Mouse (Mus musculus) cerebral cortex, adult 2 months (tissue): ENCODE measurements around the gene Glt8d2.

ENCODE experiments used
- WGBS: fragments of 180-500 bp; shearing (Covaris S2); methylation state at CpG from one replicate; pipeline ENCODE4 v1.1.7; 2018; 5-methylcytosine and 5-hydroxymethylcytosine counted together

Gene Glt8d2

DNA sequence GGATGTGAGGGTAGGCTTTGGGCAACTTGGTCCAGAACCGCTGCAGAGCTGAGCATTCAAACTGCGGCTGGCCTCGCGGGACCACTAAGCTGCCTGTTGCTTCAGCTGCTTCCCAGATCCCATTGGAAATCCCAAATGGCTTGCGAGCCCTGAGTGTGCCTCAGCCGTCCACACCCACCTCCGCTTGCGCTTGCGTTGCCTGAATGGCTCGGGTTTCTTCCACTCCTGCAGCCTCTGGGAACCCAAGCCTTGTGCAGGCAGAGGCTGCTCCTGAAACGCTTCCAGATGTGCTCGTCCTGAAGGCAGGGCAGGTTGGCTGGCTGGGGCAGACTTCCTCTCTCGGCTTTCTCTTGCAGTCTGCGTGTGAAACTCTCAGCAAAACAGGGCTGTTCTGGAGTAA lies at the start of gene Glt8d2:
TSS of gene Glt8d2 (minus strand) at position 157 of the 400 bp plus-strand sequence.
- 4% methylated on average over 14 of the region's 14 CpGs for WGBS

DNA sequence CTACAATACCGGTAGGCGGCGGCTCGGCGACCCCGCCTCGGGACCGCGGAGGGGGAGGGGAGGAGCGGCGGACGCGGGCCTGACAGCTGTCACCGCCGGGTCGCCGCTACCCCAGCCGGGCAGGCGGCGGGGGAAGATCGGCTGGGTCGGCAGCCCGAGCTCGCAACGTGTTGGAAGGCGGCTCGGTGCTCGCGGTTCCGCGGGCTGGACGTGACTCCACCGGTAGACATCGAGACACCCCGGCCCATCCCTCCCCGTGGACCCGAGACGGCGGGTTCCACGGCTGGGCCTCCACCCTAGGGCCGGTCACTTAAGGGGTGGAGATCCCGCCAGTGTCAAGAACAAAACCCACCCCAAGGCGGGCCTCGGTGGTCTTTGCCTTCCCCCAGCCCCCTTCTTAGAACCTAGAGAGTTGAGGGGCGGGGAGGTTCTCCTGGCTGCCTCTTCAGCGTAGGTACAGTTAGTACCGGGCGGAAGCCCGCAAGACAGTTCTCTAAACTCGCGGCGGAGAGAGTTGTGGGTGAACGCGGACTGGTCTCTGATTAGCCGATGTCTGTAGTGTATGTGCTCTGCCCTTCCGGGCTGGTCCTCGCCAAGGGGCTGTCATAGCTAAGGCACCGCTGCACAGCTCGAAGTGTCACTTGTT lies 9.0 kb upstream of the Glt8d2 start:
- whole genome bisulfite sequencing, result under 1% methylated on average over 59 of the region's 59 CpGs

DNA sequence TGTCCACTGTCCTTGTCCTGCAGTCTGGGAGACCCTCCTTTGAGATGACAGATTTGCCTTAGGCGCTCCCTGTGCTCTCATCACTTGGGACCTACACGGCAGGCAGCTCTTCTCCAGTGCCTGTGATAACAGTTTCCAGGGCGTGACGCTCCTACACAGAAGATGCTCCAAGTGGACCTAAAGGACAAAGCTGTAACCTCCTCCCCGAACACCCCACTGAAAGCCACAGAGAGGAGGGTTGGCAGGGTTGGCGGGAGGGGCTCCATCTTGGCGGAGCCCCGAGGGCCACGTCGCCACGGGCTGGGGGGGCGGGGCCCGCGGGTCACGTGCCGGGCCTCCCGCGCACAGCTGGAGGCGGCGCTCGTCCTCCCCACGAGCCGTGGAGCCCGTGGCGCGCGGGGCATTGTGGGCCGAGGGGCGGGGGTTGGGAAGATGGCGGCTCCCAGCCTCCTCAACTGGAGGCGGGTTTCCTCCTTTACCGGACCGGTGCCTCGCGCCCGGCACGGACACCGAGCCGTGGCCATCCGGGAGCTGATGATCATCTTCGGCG lies 8.3 kb upstream of the Glt8d2 start:
- under 1% methylated on average over 42 of the region's 42 CpGs for WGBS

DNA sequence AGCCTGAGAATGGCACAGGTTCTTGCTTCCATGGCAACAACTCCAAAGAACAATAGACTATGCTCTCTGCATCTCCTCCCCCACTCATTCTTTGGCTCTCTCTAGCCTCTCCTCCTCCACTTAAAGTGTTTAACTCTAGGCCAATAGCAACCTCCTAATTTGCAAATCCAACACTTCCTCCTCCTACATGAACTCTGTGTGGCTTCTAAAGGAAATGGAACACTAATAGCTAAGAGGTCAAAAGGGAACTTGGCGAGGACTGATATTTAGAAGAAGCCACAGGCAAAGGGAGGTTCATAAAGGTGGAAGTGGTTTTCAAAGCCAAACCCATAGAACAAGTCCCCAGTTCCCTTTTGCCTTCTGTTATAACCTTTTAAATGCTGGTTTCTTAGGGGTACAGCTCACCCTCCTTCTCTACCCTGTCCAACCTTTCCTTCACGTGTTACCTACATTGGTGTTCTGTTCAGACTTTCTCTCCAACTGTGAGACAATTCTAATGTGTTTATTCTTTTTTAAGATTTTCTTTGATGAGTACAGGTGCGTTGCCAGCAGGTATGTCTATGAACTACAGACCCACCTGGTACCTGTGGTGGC lies 7.0 kb upstream of the Glt8d2 start:
- WGBS, result 81% methylated on average over 3 of the region's 3 CpGs

DNA sequence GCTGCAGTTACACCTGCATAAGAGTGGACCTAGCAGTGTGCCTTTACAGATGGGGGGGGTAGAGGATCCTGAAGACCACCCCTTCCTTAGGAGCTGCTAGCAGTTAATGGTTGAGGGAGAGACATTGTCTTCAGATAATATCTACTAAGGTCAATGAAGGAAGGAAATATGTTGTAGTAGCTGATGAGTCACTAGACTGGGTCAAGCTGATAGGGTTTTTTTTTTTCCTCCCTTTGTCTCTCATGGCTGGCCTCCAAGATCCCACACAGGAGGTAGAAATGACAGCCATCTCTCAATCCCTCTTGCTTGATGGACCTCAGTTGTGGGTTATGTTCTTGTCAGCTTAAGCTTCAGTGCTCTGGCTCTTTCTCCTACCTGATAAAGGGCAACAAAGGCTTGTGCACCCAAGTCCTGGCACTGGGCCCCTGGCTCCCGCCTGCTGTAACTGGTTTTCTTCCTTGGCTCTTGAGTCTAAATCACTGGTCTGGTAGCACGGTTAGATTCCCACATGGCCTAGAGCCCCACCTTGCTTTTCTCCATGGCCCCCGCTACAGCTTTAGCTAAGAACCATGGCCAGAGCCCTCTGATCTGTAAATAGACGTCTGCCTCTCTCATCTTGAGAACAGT lies 6.1 kb upstream of the Glt8d2 start:
- 71% methylated on average over 4 of the region's 4 CpGs for WGBS

DNA sequence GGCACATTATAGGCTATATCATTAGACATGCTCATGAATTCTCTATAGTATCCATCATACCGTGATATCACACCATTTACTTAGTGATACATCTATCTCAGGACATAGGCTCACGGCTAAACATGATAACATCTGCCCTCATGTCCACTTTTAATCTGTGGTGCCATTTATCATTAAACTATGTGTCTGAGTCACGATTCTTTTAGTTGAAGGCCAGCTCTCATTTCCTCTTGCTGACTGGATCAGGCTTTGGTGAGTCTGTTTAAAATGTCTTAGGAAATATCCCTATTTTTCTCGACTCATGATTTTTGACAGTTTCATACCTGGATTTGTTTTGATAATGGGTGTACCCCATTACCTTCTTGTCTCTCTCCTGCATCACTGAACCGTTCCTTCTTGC lies 5.5 kb upstream of the Glt8d2 start, which contains the start of gene Hcfc2:
TSS of gene Hcfc2 (plus strand) at position 205 of the 400 bp plus-strand sequence.
- WGBS, result 84% methylated on average over 5 of the region's 5 CpGs

DNA sequence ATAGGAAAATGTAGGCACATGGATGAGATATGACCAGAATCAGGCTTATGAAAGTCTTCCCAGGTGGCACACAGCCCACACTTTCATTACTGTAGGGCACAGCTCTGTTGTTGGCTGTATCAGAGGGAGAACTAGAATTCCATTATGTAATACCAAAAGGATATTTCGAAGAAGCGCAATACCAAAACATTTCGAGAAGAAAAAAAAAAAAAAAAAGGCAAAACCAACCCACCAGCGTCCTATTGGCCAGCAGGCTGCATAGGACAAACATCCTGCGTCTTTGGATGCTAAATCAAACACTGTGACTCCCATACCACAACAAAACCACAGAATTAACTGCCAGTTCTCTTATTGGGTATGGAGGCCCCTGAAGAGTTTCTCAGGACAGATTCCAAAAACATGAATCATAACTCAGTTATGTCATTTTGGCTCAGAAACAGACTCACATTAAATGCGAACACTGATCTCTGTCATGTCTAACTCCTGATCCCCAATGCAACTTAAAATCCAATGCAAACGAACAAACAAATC lies 704 bp downstream of the Glt8d2 start:
- WGBS, result 43% methylated on average over 7 of the region's 7 CpGs

DNA sequence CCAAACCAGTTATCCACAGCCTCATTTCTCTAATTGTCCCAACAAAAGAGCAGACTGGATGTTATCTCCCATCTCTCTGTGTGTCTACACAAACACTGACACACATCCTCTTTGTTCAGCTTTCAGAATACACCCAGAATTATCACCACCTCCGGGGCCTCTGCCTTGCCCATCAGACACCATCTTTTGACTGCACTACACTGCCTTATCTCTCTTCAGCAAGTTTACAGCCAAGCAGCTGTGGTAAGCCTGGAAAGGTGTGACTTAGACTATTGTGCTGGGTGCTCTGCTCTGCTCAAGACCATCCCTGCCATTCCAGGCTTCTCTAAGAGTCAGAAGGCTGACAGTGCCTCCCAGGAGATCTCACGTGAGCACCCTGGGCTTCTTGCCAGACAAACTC lies 5.0 kb downstream of the Glt8d2 start:
- WGBS, result 65% methylated on average over 2 of the region's 2 CpGs

DNA sequence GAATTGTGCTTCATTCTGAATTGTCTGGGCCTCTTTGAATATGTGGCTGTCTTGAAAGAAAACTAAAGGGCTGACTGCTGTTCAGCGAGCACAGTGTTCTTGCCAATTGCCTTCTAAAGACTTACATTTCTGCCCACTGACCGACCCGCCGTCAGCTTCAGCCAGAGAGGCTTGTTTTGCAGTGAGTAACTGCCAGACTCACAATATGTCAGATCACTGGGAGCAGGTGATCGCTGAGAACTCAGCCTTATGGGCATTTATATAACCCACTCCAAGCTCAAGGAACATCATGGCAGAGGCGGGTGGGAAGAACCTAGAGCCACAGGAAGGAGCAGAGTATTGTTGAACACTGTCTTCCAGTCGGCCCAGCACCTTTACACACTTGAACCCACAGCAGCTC lies 8.8 kb downstream of the Glt8d2 start:
- WGBS, result 34% methylated on average over 7 of the region's 7 CpGs

DNA sequence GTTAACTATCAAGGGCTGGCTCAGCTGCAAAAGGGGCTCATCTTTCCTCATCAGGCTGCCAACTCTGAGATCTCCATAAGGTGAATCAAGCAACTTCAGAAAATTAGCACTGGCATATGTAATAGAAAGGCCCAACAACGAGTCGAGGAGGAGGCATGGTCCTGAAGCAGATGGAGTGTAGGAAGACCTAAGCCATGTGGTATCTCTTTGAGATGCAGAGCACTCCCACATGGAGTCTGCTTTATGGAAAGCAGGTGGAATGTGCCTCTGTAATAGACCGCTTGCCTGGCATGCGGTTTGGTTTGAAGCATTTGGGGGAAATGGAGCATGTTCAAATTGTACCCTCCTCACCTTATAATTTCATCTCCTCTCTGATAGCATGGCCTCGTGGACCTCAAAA lies 9.7 kb downstream of the Glt8d2 start:
- WGBS, result 49% methylated on average over 5 of the region's 5 CpGs

DNA sequence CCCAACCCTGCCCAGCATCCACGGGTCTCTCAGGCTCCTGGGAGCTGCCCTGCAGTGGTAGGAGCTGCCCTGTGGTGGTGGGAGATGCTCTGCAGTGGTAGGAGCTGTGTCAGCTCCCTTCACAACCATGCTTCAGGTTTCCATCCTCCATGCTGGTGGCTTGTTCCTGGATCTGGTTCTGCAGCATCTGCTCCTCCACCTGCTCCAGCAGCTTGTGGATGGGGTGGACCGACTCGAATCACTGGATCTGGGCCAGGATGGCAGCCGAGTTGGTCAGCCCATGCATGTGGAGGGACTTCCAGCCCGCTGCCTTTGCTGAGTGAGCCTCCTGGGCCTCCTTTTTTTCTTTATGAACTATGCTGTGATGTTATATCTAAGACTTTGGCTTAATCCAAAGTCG lies 13.5 kb downstream of the Glt8d2 start:
- WGBS, result 55% methylated on average over 6 of the region's 6 CpGs

DNA sequence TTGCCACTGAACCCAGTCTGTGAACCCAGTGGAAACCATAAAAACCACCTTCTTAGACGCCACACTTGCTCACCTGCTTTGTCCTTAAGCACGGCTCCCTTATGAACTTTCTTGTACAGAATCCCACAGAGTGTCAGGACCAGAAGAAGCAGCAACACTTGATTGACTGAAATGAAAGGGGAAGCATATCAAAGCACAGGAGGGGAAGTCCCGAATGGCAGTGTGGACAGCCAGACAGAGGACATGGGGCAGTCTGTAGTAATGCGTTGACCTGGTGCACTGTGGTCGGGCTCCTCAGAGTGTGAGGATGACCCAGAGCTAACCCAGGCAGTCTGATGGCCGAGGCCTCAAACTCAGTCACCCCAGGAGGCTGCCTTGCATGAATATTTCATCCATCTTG lies 20.2 kb downstream of the Glt8d2 start:
- WGBS, result 79% methylated on average over 6 of the region's 6 CpGs

DNA sequence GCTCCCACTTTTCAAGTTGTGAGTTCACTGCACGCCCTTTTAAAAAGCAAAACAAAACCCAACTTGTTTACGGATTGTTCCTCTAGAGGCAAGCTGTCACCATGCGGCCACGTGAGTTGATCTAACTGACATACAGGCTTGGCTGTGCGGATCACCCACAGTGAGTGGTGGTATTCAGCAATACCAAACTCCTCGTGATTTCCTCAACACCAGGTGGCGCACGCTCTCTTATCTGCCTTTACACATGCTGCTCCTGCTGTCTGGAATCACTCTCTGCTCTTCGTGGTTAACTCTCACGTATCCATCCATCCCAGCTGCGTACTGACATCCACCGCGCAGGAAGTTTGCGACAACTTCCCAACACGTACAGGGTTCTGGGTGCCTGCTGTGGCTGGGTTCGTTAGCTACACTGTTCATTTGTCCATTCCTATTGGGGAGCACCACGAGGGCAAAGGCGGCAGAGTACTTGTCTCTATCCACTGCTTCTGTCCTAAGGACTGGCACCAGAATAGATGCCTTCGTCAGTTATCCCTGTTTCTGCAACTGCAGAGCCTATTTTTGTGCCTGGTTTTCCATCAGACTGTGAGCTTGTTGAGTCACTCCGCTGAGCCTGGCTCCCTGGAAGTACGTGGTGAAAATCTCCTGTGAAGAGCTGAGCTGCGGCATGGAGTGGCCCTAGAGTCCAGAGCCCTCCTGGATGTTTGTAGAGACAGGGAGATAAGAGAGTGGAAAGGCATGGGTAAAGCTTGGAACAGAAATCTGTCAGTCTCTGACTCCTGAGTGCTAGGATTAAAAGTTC lies 23.8 kb downstream of the Glt8d2 start:
- WGBS, result 12% methylated on average over 22 of the region's 22 CpGs

DNA sequence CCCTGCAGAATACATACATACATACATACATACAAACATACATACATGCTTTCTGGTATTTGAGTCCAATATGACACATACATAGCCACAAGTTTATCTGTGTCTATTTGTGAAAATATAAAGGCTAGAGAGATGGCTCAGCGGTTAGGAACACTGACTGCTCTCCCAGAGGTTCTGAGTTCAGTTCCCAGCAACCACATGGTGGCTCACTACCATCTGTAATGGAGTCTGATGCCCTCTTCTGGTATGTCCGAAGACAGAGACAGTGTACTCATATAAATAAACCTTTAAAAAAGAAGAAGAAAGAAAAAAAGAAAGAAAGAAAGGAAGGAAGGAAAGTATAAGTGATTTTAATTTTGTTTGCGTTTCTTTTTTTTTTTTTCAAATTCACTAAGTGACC lies 24.5 kb downstream of the Glt8d2 start:
- WGBS, result 48% methylated on average over 3 of the region's 3 CpGs

DNA sequence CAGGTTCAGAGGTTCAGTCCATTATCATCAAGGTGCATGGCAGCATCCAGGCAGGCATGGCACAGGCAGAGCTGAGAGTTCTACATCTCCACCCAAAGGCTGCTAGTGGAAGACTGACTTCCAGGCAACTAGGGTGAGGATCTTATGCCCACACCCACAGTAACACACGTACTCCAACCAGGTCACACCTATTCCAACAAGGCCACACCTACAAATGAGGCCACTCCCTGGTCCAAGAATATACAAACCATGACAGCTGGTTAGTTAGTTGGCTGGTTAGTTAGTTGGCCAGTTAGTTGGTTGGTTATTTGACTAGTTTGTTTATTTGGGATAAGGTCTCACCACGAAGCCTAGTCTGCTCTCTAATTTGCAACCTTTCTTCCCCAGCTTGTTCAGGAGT lies 27.2 kb downstream of the Glt8d2 start:
- WGBS, result 78% methylated on average over 2 of the region's 2 CpGs

DNA sequence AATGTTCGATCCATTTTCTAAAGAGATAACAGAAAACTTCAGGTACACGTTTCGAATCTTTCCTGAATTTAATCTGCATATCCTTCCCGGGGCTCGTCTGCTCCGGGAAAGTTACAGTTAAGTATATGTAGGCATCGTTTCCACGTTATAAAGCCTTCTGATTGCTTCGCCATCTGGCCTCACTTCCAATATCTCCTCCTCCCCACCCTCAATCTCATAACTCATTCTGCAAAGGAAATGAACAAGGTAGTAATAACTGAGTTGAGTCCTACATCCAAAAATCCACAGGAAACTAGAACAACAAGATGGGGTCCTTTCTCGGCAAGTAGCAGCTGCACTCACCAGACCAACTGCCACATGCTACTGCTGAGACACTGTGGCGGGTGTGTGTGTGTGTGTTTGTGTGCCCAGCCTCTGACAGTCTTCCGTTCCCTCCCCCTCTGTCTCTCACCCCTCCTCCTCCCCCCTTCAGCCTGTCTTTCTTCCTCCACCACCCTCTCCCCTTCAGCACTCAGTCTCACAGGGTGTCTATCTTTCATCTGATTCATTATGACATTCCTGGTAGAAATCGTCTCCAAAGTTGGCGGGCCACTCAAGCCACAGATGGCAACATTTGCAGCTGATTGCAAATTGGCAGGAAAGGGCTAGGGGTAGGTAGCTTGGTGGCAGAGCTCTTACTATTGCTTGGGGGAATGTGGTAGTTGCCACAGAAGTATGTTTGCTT lies 28.0 kb downstream of the Glt8d2 start:
- 37% methylated on average over 14 of the region's 14 CpGs for WGBS

DNA sequence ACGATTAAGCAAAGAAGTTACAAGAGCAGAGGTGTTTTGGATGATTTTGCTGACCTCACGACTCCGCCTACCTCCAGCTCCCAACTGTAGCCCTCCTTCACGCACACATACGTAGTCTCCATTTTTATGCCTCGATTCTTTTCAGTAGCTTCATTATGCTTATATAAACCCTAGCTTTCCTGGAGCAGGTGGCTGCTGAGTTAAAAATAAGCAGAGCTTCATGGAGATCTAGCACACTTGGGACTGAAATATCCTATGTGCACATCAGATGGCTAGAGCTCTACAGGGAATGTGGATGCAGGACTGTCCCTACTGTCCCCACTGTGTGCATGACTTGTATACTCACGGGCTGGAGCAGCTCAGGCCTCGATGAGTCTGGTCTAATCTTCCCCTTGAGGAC lies 28.6 kb downstream of the Glt8d2 start:
- 45% methylated on average over 8 of the region's 8 CpGs for WGBS

DNA sequence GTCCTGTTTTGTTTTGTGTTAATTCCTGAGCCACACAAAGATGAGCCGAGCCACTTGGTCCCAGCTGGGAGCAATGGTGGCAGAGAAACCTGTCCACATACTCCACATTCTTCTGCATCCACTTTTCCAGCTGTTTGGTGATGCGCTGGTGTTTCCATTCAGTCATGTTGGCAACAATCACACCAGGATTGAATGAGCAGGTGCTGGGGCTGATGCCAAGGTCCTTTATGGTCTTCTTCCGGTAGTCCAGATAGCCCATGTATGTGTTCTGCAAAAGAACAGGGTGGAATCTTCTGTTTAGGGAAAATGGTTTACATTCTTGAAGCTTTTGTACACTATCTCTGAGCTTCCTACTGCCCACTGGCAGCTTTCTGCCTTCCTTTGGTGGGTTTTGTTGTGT lies 35.9 kb downstream of the Glt8d2 start:
- WGBS, result 87% methylated on average over 3 of the region's 3 CpGs

DNA sequence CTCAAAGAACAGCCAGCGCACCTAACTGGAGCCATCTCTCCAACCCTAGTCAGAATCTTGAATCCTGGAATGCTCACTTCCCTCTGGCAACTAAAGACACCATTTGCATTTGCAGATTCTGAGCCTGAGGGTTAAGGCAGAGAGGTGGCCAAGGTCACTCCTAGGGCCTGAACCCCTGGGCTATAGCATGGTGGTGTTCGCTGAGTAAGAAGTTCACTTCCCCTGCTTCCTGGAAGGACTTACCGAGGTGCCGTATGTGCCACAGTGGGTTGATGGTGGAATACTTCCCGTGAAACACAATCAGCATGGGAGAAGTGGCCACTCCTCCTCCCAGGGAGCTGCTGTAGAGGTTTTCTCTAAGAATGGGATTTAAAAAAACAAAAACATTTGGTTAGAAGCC lies 37.8 kb downstream of the Glt8d2 start:
- 72% methylated on average over 5 of the region's 5 CpGs for WGBS

DNA sequence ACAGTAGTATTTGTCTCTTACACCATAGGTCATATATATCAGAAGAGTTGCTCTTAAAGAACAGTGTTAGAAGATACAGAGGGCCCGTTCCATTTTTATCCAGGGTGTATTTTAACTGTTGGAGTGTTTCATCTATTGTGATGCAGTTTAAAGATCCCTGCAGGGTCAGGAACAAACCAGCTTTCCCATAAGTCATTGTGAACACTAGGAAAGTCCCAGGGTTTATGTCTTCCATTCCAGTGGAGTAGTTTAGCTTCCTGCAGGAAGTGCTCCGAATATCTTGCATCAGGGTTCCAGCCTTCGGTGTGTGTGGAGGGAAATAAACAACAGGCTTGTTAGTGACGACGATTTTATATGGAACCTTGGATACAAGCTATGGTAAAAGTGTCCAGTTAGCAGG lies 39.2 kb downstream of the Glt8d2 start:
- WGBS, result 82% methylated on average over 5 of the region's 5 CpGs

DNA sequence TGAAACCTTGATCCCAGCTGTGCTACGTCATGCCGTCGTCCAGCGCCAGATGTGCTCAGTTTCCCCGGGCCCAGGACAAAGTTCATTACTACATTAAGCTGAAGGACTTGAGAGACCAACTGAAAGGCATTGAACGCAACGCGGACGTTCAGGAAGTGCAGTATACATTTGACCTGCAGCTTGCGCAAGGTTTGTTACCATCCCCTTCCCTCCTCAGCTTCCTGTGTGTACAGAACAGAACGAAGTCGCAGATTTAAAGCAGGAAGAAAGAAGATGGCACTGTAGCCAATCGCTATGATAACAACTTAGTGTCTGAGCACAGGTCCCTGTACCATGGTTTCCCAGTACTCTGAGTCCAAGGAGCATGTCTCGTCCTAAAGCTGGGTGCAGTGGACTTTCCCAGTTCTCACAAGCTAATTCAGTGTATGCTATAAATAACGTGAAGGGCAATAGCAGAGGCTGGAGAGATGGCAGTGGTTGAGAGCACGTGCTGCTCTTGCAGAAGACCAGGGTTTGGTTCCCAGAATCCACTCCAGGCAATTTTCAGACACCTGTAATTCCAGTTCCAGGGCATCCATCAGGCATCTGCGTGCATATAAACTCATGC lies 43.1 kb downstream of the Glt8d2 start:
- WGBS, result 84% methylated on average over 17 of the region's 17 CpGs
